Mouse (Mus musculus) embryonic facial prominence, embryonic 11.5 days (tissue): Measurements from ENCODE around the gene Fbxo46. TPM values are rescaled to one million over a fixed set of nuclear protein-coding genes. Genes with fewer than 3 reads are reported as not detected.
A peak's percentile ranks its signal among the peaks of the same experiment; 100 is the strongest.

Experiments used
- ATAC-seq: fragments of 200-750 bp; cut with Nextera tagmentation; replicated peaks from 2 replicates; pipeline ENCODE4 v1.8.0; 2017; ENCODE audit warnings: low read depth; ENCODE audit not compliant: insufficient number of reproducible peaks, low FRiP score, low TSS enrichment
- DNase-seq: peaks from one replicate; pipeline ENCODE4 v3.0.0-alpha.2; 2015; ENCODE audit warnings: low spot score
- H3K27ac ChIP-seq: fragments of 300-500 bp; sonication (generic); replicated peaks from 2 replicates; pipeline ENCODE4 v1.5.1; 2014; ENCODE audit warnings: mild to moderate bottlenecking, low read depth, low read length, control low read depth
- H3K27me3 ChIP-seq: fragments of 300-500 bp; sonication (generic); 2 replicates; pipeline ENCODE4 v1.6.1; 2014; ENCODE audit warnings: mild to moderate bottlenecking, low read length, moderate library complexity, mixed read lengths; ENCODE audit not compliant: control insufficient read depth, insufficient read depth
- H3K36me3 ChIP-seq: fragments of 300-500 bp; sonication (generic); replicated peaks from 2 replicates; pipeline ENCODE4 v1.6.1; 2014; ENCODE audit warnings: low read depth, mild to moderate bottlenecking, low read length, moderate library complexity, mixed read lengths; ENCODE audit not compliant: control insufficient read depth, insufficient read depth
- H3K4me1 ChIP-seq: fragments of 300-500 bp; sonication (generic); 2 replicates; pipeline ENCODE4 v1.6.1; 2014; ENCODE audit warnings: low read length, mixed read lengths; ENCODE audit not compliant: control insufficient read depth, insufficient read depth
- H3K4me2 ChIP-seq: fragments of 300-500 bp; sonication (generic); 2 replicates; pipeline ENCODE4 v1.6.1; 2014; ENCODE audit warnings: low read depth, mild to moderate bottlenecking, control low read depth, low read length, moderate library complexity
- H3K4me3 ChIP-seq: fragments of 300-500 bp; sonication (generic); 2 replicates; pipeline ENCODE4 v1.5.1; 2014; ENCODE audit warnings: low read depth, low read length, control low read depth
- H3K9ac ChIP-seq: fragments of 300-500 bp; sonication (generic); replicated peaks from 2 replicates; pipeline ENCODE4 v1.6.1; 2014; ENCODE audit warnings: mild to moderate bottlenecking, control low read depth, low read length
- H3K9me3 ChIP-seq: fragments of 300-500 bp; sonication (generic); replicated peaks from 2 replicates; pipeline ENCODE4 v1.6.1; 2016; ENCODE audit warnings: mild to moderate bottlenecking, low read length, inconsistent platforms, mixed read lengths; ENCODE audit not compliant: control insufficient read depth
- WGBS: fragments of 180-500 bp; shearing (Covaris S2); extraction: QIAGEN DNeasy Blood & Tissue Kit; methylation state at CpG from one replicate; pipeline ENCODE4 v1.1.7; 2014; 5-methylcytosine and 5-hydroxymethylcytosine counted together
- microRNA counts: library from miRNA; unstranded; fragments of <30 nt; microRNA quantifications from one replicate; lab custom pipeline; 2016
- microRNA-seq: library from miRNA; unstranded; fragments of <30 nt; microRNA quantifications from one replicate; pipeline ENCODE4, GENCODE M21; 2016; ENCODE audit warnings: borderline number of aligned reads
- polyA plus RNA-seq: library from polyadenylated mRNA; unstranded; fragments of >200 nt; fragmentation: Nextera tagmentation; extraction: Ambion mirVana; gene quantifications from 2 replicates; pipeline ENCODE4 v1.2.1, GENCODE M21; 2014

The Fbxo46 gene
- polyA plus RNA-seq, 1 experiment from 2014 or later = 7.4 TPM

DNA sequence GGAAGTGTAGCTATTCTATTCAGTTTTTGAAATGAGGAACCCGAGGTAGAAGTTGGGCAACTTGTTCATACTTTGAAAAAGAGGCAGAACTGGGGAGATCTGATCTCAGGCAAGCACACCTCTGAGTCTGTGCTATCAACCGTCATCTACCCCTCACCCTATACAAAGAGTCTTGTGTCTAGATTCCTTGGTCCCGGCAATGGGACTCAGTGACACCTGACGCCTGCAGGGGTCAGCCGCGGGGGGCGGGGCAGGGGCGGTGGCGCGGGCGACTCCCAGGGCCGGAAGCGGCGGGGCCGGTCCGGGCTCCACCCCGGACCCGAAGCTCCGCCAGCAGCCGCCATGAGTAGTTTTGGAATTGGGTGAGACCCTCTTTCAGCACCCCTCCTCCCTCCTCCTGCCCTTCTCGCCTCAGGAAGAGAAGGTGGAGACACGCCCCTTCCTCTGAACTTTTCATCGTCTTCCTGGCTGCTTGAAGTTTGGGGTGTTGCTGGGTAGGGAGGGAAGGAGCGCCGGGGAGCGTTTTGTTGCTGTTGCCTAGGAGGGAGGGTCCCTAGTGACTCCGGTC lies 61.3 kb downstream of the Fbxo46 start:
- no peak for ATAC-seq
- no peaks in the 10 kb centered on the region for H3K36me3 ChIP-seq
- H3K27ac ChIP-seq = no peak overlapping the region
- peak; percentile 64 for DNase-seq
- peak overlapping the region; percentile 68 for H3K9ac ChIP-seq
- WGBS = 1% methylated on average over 26 of the region's 27 CpGs
- peak overlapping the region; percentile 44 for H3K4me3 ChIP-seq
- H3K4me2 ChIP-seq = peak overlapping the region; percentile 76
- no peaks in the 10 kb centered on the region for H3K9me3 ChIP-seq
- peaks cover 42% of the 10 kb centered on the region for H3K27me3 ChIP-seq
- H3K4me1 ChIP-seq = peaks cover 3% of the 10 kb centered on the region; the same call in 1 of the 2 replicates

DNA sequence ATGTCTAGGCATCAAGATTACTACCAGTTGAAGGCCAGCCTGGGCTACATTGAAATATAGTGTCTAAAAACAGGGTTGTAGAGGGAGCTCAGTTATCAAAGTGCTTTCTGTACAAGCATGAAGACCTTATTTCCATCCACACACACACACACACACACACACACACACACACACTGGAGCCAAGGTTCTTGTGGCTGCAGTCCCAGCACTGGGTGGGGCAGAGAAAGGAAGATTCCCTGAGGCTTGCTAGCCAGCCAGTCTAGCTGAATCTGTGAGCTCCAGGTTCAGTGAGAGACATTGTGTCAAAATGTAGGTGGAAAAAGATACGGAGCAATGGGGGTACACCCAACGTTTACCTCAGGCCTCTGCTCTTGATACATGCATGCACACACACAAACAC lies 64.6 kb downstream of the Fbxo46 start:
- Histone ChIP-seq H3K4me1 (peaks cover 2% of the 10 kb centered on the region; the same call in 1 of the 2 replicates), H3K9ac (no peak overlapping the region), H3K4me3 (no peak overlapping the region), H3K9me3 (no peaks in the 10 kb centered on the region), H3K4me2 (no peak overlapping the region), H3K27me3 (peaks cover 13% of the 10 kb centered on the region), H3K36me3 (no peaks in the 10 kb centered on the region), H3K27ac (no peak overlapping the region)
- DNase-seq (no peak), ATAC-seq (no peak)
- WGBS = 82% methylated on average over 2 of the region's 2 CpGs

- WGBS = 87% methylated on average over 6 of the region's 6 CpGs
- H3K27me3 ChIP-seq = peaks cover 9% of the 10 kb centered on the region
- H3K9ac ChIP-seq = no peak overlapping the region
- no peak overlapping the region for H3K4me3 ChIP-seq
- H3K4me1 ChIP-seq = no peaks in the 10 kb centered on the region
- H3K9me3 ChIP-seq = no peaks in the 10 kb centered on the region
- no peak overlapping the region for H3K27ac ChIP-seq
- no peaks in the 10 kb centered on the region for H3K36me3 ChIP-seq
- DNase-seq (no peak), ATAC-seq (no peak)
- H3K4me2 ChIP-seq = no peak overlapping the region
Observed at GRCm38 (mm10) chr7:19184758-19185157, 65.1 kb downstream of the Fbxo46 start.

MicroRNAs encoded within 50 kb of the gene (microRNA counts, 519-probe panel; counts per million panel counts)
- not detected for microRNA mmu-miR-330 (lab: Ali Mortazavi, UCI)

Small RNAs within 50 kb of the gene (microRNA-seq; reads per million reads assigned to microRNA genes)
- gene Mir3100 (not detected), gene Mir330 (304 reads per million, percentile 58 among the genes with 10 or more reads in this experiment)

Other genes starting within 250 kb of the Fbxo46 start
- 0.49 and 0.70 TPM in 2 replicates for gene Pglyrp1, start 248.5 kb upstream of the Fbxo46 start, polyA plus RNA-seq
- 22.6 and 26.5 TPM in 2 replicates for gene Ccdc61, start 209.4 kb upstream of the Fbxo46 start, polyA plus RNA-seq
- 1.4 and 1.7 TPM in 2 replicates for gene Nova2, start 194.0 kb upstream of the Fbxo46 start, polyA plus RNA-seq
- gene Nanos2, start 132.5 kb upstream of the Fbxo46 start, polyA plus RNA-seq = not detected in 2 replicates
- 4.3 and 5.3 TPM in 2 replicates for gene Mypop, start 128.6 kb upstream of the Fbxo46 start, polyA plus RNA-seq
- 27.9 and 28.3 TPM in 2 replicates for gene Irf2bp1, start 115.8 kb upstream of the Fbxo46 start, polyA plus RNA-seq
- not detected in 2 replicates for gene Foxa3, start 96.3 kb upstream of the Fbxo46 start, polyA plus RNA-seq
- gene Sympk, start 95.5 kb upstream of the Fbxo46 start, polyA plus RNA-seq = 34.8 and 36.3 TPM in 2 replicates
- gene Rsph6a, start 65.2 kb upstream of the Fbxo46 start, polyA plus RNA-seq = not detected in 2 replicates
- gene Dmwd, start 43.6 kb upstream of the Fbxo46 start, polyA plus RNA-seq = 17.2 and 17.7 TPM in 2 replicates
- gene Dmpk, start 36.0 kb upstream of the Fbxo46 start, polyA plus RNA-seq = 5.1 and 6.5 TPM in 2 replicates
- 10.0 and 10.5 TPM in 2 replicates for gene Six5, start 25.3 kb upstream of the Fbxo46 start, polyA plus RNA-seq
- 2.4 TPM in 2 replicates for gene Gm4969, start 1.5 kb upstream of the Fbxo46 start, polyA plus RNA-seq
- gene Qpctl, start 29.4 kb downstream of the Fbxo46 start, polyA plus RNA-seq = 9.4 and 9.7 TPM in 2 replicates
- 157 and 171 TPM in 2 replicates for gene Snrpd2, start 29.9 kb downstream of the Fbxo46 start, polyA plus RNA-seq
- 0.15 and 0.77 TPM in 2 replicates for gene Gipr, start 46.3 kb downstream of the Fbxo46 start, polyA plus RNA-seq
- 2.1 and 2.3 TPM in 2 replicates for gene Eml2, start 56.6 kb downstream of the Fbxo46 start, polyA plus RNA-seq
- gene Gpr4, start 92.7 kb downstream of the Fbxo46 start, polyA plus RNA-seq = 1.4 and 1.8 TPM in 2 replicates
- gene Opa3, start 108.5 kb downstream of the Fbxo46 start, polyA plus RNA-seq = 39.5 and 45.5 TPM in 2 replicates
- gene Vasp, start 152.0 kb downstream of the Fbxo46 start, polyA plus RNA-seq = 53.2 and 54.9 TPM in 2 replicates
- not detected in 2 replicates for gene Ppm1n, start 160.2 kb downstream of the Fbxo46 start, polyA plus RNA-seq
- gene Rtn2, start 162.8 kb downstream of the Fbxo46 start, polyA plus RNA-seq = 15.8 and 17.5 TPM in 2 replicates
- gene Fosb, start 190.2 kb downstream of the Fbxo46 start, polyA plus RNA-seq = not detected in 2 replicates
- 87.1 and 94.5 TPM in 2 replicates for gene Ercc1, start 224.9 kb downstream of the Fbxo46 start, polyA plus RNA-seq
- gene Cd3eap, start 239.6 kb downstream of the Fbxo46 start, polyA plus RNA-seq = 20.1 and 21.5 TPM in 2 replicates
- 4.7 and 5.2 TPM in 2 replicates for gene Ppp1r13l, start 239.9 kb downstream of the Fbxo46 start, polyA plus RNA-seq